Mouse (Mus musculus) E14TG2a.4 (cell line): Measurements from ENCODE around the gene Olfr119.
"Not testable (repeated sequence)": the region's sequence is repeated elsewhere in the genome, so short reads cannot be mapped to it uniquely, and the experiment has no call there.

Source experiments
- H3K27me3 ChIP-seq: 2 replicates; pipeline ENCODE4 v1.6.1; 2014; ENCODE audit warnings: low read length, control low read depth; ENCODE audit not compliant: insufficient read depth
- H3K36me3 ChIP-seq: 2 replicates; pipeline ENCODE4 v1.6.1; 2014; ENCODE audit warnings: low read length, control low read depth; ENCODE audit not compliant: insufficient read depth
- H3K4me1 ChIP-seq: replicated peaks from 2 replicates; pipeline ENCODE4 v1.6.1; 2014; ENCODE audit warnings: low read depth, low read length, control low read depth
- H3K4me3 ChIP-seq: replicated peaks from 2 replicates; pipeline ENCODE4 v1.5.1; 2014; ENCODE audit warnings: mild to moderate bottlenecking, low read length
- H3K9me3 ChIP-seq: 2 replicates; pipeline ENCODE4 v1.6.1; 2014; ENCODE audit warnings: low read length, control low read depth
- CTCF ChIP-seq: conservative IDR thresholded peaks from 2 replicates; pipeline ENCODE4 v1.5.1; 2014; ENCODE audit warnings: low read length
- NANOG ChIP-seq: IDR thresholded peaks from 2 replicates; pipeline ENCODE4 v1.6.1; 2014; ENCODE audit warnings: borderline replicate concordance, low read length, mixed read lengths
- POU5F1 ChIP-seq: IDR thresholded peaks from 2 replicates; pipeline ENCODE4 v1.6.1; 2014; ENCODE audit warnings: low read length, borderline replicate concordance

Gene Olfr119

GRCm38 (mm10) chr17:37696264-37696663 is at the start of gene Olfr119:
Olfr119 (plus strand) TSS chr17:37696564.
- H3K36me3 ChIP-seq, H3K9me3 ChIP-seq, H3K4me3 ChIP-seq, H3K27me3 ChIP-seq, H3K4me1 ChIP-seq: not testable (repeated sequence)

- Histone ChIP-seq H3K9me3 (no peaks in the 10 kb centered on the region), H3K4me3 (no peak within 1 kb of the TSS), H3K4me1 (no peaks in the 10 kb centered on the region), H3K27me3 (no peaks in the 10 kb centered on the region), H3K36me3 (no peaks in the 10 kb centered on the region)
- TF ChIP-seq CTCF (no peak), NANOG (no peak), POU5F1 (no peak)
Measured at GRCm38 (mm10) chr17:37663682-37664081, 32.7 kb upstream of the Olfr119 start, which contains the start of gene Olfr117. Olfr117 (minus strand) TSS chr17:37663782.

- H3K27me3 ChIP-seq, result no peaks in the 10 kb centered on the region
Measured at GRCm38 (mm10) chr17:37666688-37667087, 29.7 kb upstream of the Olfr119 start, which contains the start of gene Olfr118. Olfr118 (plus strand) TSS chr17:37666988.

GRCm38 (mm10) chr17:37721508-37721907 is 25.1 kb downstream of the Olfr119 start, which contains the start of gene Olfr120:
Olfr120 (plus strand) TSS chr17:37721808.
- Histone ChIP-seq H3K36me3 (no peaks in the 10 kb centered on the region), H3K4me3 (no peak within 1 kb of the TSS), H3K4me1 (no peaks in the 10 kb centered on the region), H3K9me3 (no peaks in the 10 kb centered on the region), H3K27me3 (no peaks in the 10 kb centered on the region)
- TF ChIP-seq NANOG (no peak), POU5F1 (no peak), CTCF (no peak)

More at GRCm38 (mm10) chr17:37666688-37667087, 29.7 kb upstream of the Olfr119 start, which contains the start of gene Olfr118:
- Histone ChIP-seq H3K4me1 (no peaks in the 10 kb centered on the region), H3K9me3 (no peaks in the 10 kb centered on the region), H3K4me3 (no peak within 1 kb of the TSS), H3K36me3 (no peaks in the 10 kb centered on the region)
- TF ChIP-seq NANOG (no peak), POU5F1 (no peak), CTCF (no peak)

GRCm38 (mm10) chr17:37738070-37738469 is 41.7 kb downstream of the Olfr119 start:
- Histone ChIP-seq H3K27me3 (no peaks in the 10 kb centered on the region), H3K36me3 (no peaks in the 10 kb centered on the region), H3K4me3 (no peak overlapping the region), H3K4me1 (no peaks in the 10 kb centered on the region), H3K9me3 (no peaks in the 10 kb centered on the region)
- TF ChIP-seq CTCF (no peak), NANOG (no peak), POU5F1 (no peak)
